Comparison of ENCODE assay signal across 8 mouse cellular contexts in genomic region chr2:33365703-33366471, GRCm38 (mm10). TPM values are rescaled to one million over a fixed set of nuclear protein-coding genes. Genes with fewer than 3 reads are reported as not detected.
DNase-seq lines count a peak whose midpoint lies in the region; ATAC-seq lines count a peak whose summit lies in the region.

No protein-coding gene starts in this region.

- H3K36me3 ChIP-seq in hindbrain, embryonic 16.5 days (ENCODE audit: control insufficient read depth, insufficient read depth, low read length) = no peaks in the 10 kb centered on the region
- H3K36me3 ChIP-seq in neural tube, embryonic 14.5 days (ENCODE audit: control insufficient read depth, insufficient read depth, low read length) = no peaks in the 10 kb centered on the region

- no peak for ATAC-seq in cerebellum, adult (ENCODE audit: insufficient number of reproducible peaks, low FRiP score, low TSS enrichment)
- peak; percentile 73 for ATAC-seq in hindbrain, embryonic 16.5 days
- peak; percentile 68; the same call in 1 of the 2 replicates for ATAC-seq in neural tube, embryonic 14.5 days (ENCODE audit: low read depth)
- ATAC-seq in granulocyte monocyte progenitor cell, adult 5-6 weeks (replicated peaks; ENCODE audit: poor library complexity, severe bottlenecking) = no peak

- H3K9ac ChIP-seq in hindbrain, embryonic 16.5 days (ENCODE audit: low read depth, low read length) = no peak overlapping the region
- no peak overlapping the region for H3K9ac ChIP-seq in neural tube, embryonic 14.5 days (replicated peaks; ENCODE audit: low read depth, low read length)

- peaks cover 20% of the 10 kb centered on the region for H3K4me1 ChIP-seq in hindbrain, embryonic 16.5 days (ENCODE audit: control insufficient read depth, insufficient read depth, low read depth, low read length)
- peaks cover 22% of the 10 kb centered on the region; the same call in 1 of the 2 replicates for H3K4me1 ChIP-seq in neural tube, embryonic 14.5 days (ENCODE audit: control insufficient read depth, insufficient read depth, low read length)

- 38% methylated on average over 9 of the region's 9 CpGs for WGBS in hindbrain, embryonic 16.5 days
- WGBS in neural tube, embryonic 14.5 days = 51% methylated on average over 9 of the region's 9 CpGs

- H3K27ac ChIP-seq in hindbrain, embryonic 16.5 days (ENCODE audit: low read depth, low read length) = no peak overlapping the region
- H3K27ac ChIP-seq in neural tube, embryonic 14.5 days (ENCODE audit: low read depth, low read length) = peak overlapping the region; percentile 60; the same call in 1 of the 2 replicates

- H3K4me3 ChIP-seq in hindbrain, embryonic 16.5 days (ENCODE audit: low read length) = no peak overlapping the region
- H3K4me3 ChIP-seq in neural tube, embryonic 14.5 days (ENCODE audit: low read depth, low read length) = no peak overlapping the region

- H3K9me3 ChIP-seq in hindbrain, embryonic 16.5 days (ENCODE audit: control insufficient read depth, low read length) = no peaks in the 10 kb centered on the region
- H3K9me3 ChIP-seq in neural tube, embryonic 14.5 days (ENCODE audit: control insufficient read depth, low read length) = no peaks in the 10 kb centered on the region

- H3K4me2 ChIP-seq in hindbrain, embryonic 16.5 days (ENCODE audit: low read length) = no peak overlapping the region
- no peak overlapping the region for H3K4me2 ChIP-seq in neural tube, embryonic 14.5 days (ENCODE audit: low read depth, low read length)

- peak; percentile 50 for DNase-seq in cerebellum, adult 9-10 months
- DNase-seq in layer of hippocampus, adult 11-12 months (ENCODE audit: low spot score) = peak; percentile 67
- DNase-seq in layer of hippocampus, adult 9-10 months (ENCODE audit: low spot score) = no peak
- DNase-seq in left cerebral cortex, adult 18-20 months (ENCODE audit: low spot score in 2 of 2) = no peak

- no peaks in the 10 kb centered on the region for H3K27me3 ChIP-seq in hindbrain, embryonic 16.5 days (replicated peaks; ENCODE audit: control insufficient read depth, insufficient read depth, low read length)
- no peaks in the 10 kb centered on the region for H3K27me3 ChIP-seq in neural tube, embryonic 14.5 days (ENCODE audit: control insufficient read depth, insufficient read depth, low read length)

RNA-seq across cellular contexts. Expression of gene Ralgps1, which starts 5.4 kb away (rescaled TPM):
- 32.0 and 44.4 TPM in 2 replicates for polyA plus RNA-seq in hindbrain, embryonic 16.5 days (2015; fragmentation: Nextera tagmentation; extraction: Ambion mirVana)
- polyA plus RNA-seq in neural tube, embryonic 14.5 days (2014; fragmentation: Nextera tagmentation; extraction: Ambion mirVana) = 62.6 and 67.3 TPM in 2 replicates
- total RNA-seq in granulocyte monocyte progenitor cell, adult 5-6 weeks (2014; fragmentation: Nextera tagmentation) = 3.5 and 3.7 TPM in 2 replicates
- 0.15 and 0.60 TPM in 2 replicates for total RNA-seq in granulocyte monocyte progenitor cell, adult 5-6 weeks (2017)
- 10 to 100 TPM; 63.7 to 63.9 TPM for total RNA-seq in left cerebral cortex, adult 18-20 months (2021)

Comparison
In these comparisons a context has a peak if more than half of its experiments do, and no peak if none do; other contexts are left out.
1. DNase-seq: peak in cerebellum, adult 9-10 months (single experiment) and layer of hippocampus, adult 11-12 months (single experiment); none in layer of hippocampus, adult 9-10 months (single experiment) and left cerebral cortex, adult 18-20 months (0 of 2).
2. ATAC-seq: peak in hindbrain, embryonic 16.5 days (single experiment) and neural tube, embryonic 14.5 days (single experiment); none in cerebellum, adult (single experiment) and granulocyte monocyte progenitor cell, adult 5-6 weeks (single experiment).
3. RNA of gene Ralgps1, which starts 5.4 kb away (total RNA-seq): 63.7 to 63.9 TPM in left cerebral cortex, adult 18-20 months; 0.15 to 3.7 TPM in granulocyte monocyte progenitor cell, adult 5-6 weeks; every median in the first group is over 10 times any median in the second.